Mouse (Mus musculus) liver, embryonic 15.5 days (tissue): Measurements from ENCODE around the gene Pgbd1. TPM values are rescaled to one million over a fixed set of nuclear protein-coding genes. Genes with fewer than 3 reads are reported as not detected.

ENCODE experiments used
- ATAC-seq: fragments of 200-750 bp; cut with Nextera tagmentation; 2 replicates; pipeline ENCODE4 v1.8.0; 2017; ENCODE audit warnings: moderate number of reproducible peaks, mild to moderate bottlenecking, moderate library complexity; ENCODE audit not compliant: insufficient read depth
- H3K27ac ChIP-seq: fragments of 300-500 bp; sonication (generic); replicated peaks from 2 replicates; pipeline ENCODE4 v1.5.1; 2015; ENCODE audit warnings: mild to moderate bottlenecking, inconsistent platforms
- H3K27me3 ChIP-seq: fragments of 300-500 bp; sonication (generic); 2 replicates; pipeline ENCODE4 v1.6.1; 2015; ENCODE audit warnings: mild to moderate bottlenecking, inconsistent platforms
- H3K36me3 ChIP-seq: fragments of 300-500 bp; sonication (generic); replicated peaks from 2 replicates; pipeline ENCODE4 v1.6.1; 2015; ENCODE audit warnings: moderate library complexity, mild to moderate bottlenecking, inconsistent platforms
- H3K4me1 ChIP-seq: fragments of 300-500 bp; sonication (generic); replicated peaks from 2 replicates; pipeline ENCODE4 v1.6.1; 2015; ENCODE audit warnings: inconsistent platforms
- H3K4me2 ChIP-seq: fragments of 300-500 bp; sonication (generic); 2 replicates; pipeline ENCODE4 v1.6.1; 2015; ENCODE audit warnings: moderate library complexity, mild to moderate bottlenecking, inconsistent platforms
- H3K4me3 ChIP-seq: fragments of 300-500 bp; sonication (generic); replicated peaks from 2 replicates; pipeline ENCODE4 v1.5.1; 2015; ENCODE audit warnings: mild to moderate bottlenecking, inconsistent platforms
- H3K9ac ChIP-seq: fragments of 300-500 bp; sonication (generic); 2 replicates; pipeline ENCODE4 v1.6.1; 2015; ENCODE audit warnings: moderate library complexity, mild to moderate bottlenecking, inconsistent platforms
- H3K9me3 ChIP-seq: fragments of 300-500 bp; sonication (generic); replicated peaks from 2 replicates; pipeline ENCODE4 v1.6.1; 2016; ENCODE audit warnings: inconsistent platforms
- WGBS: fragments of 180-500 bp; shearing (Covaris S2); methylation state at CpG from one replicate; pipeline ENCODE4 v1.1.7; 2015; ENCODE audit warnings: mixed read lengths; ENCODE audit not compliant: insufficient replicate concordance; 5-methylcytosine and 5-hydroxymethylcytosine counted together
- polyA plus RNA-seq: library from polyadenylated mRNA; unstranded; fragments of >200 nt; fragmentation: Nextera tagmentation; extraction: Ambion mirVana; gene quantifications from 2 replicates; pipeline ENCODE4 v1.2.1, GENCODE M21; 2015

Gene Pgbd1
- polyA plus RNA-seq, 1 experiment from 2014 or later: 1.2 TPM

GRCm38 (mm10) chr13:21415266-21415665 is 25.6 kb downstream of the Pgbd1 start:
- Histone ChIP-seq H3K9me3 (no peaks in the 10 kb centered on the region), H3K27ac (peak overlapping the region; percentile 95), H3K36me3 (no peaks in the 10 kb centered on the region), H3K9ac (peak overlapping the region; percentile 47; the same call in 1 of the 2 replicates), H3K27me3 (no peaks in the 10 kb centered on the region), H3K4me1 (peaks cover 75% of the 10 kb centered on the region), H3K4me3 (peak overlapping the region; percentile 18; the same call in 1 of the 2 replicates), H3K4me2 (peak overlapping the region; percentile 63)
- peak; percentile 53 for ATAC-seq
- 16% methylated on average over 4 of the region's 4 CpGs for WGBS

DNA sequence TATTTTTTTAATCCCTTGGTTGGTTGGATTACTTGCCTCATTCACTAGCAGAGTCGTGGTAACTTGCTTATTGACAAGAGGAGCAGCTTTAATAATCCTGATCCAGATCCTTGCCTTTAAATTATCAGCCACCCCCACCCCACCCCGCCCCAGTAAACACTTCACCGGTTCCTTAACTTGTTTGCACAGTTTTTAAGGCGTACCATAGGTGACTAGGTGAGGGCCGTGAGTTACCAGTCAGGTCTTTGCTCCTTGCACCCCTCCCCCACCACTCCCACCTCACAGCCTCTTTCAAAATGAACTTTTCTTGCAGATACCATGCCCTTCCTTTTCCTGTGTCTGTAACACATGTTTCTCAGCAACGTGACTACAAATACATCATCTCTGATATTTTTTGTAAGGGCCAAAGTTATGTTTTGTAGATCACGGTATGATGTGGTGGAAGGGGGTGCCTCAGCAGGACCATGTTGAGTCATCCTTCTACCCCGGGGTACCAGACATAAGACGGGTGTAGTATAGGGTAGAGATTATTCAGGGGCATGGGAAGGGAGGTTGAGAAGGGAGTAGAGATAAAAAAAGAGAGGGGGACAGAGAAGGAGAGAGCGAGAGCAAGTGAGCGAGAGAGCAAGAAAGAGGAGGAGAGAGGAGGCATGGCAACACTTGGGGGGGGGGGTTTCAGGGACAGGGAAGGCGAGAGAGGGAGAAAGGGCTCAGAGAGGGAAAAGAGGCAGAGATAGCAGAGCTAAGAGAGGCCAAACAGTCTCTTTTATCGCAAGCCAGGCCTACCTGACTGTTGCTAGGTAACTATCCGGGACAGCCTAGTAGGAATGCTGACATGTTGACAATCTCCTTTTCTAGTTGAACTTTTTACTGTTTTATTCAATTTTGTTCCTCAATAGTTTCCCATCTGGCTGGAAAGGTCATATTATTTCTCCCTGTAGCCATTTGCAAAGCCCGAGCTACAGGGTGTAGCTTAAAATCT is 26.3 kb downstream of the Pgbd1 start:
- H3K9ac ChIP-seq: peak overlapping the region; percentile 47
- H3K27ac ChIP-seq: peak overlapping the region; percentile 95
- H3K36me3 ChIP-seq: no peaks in the 10 kb centered on the region
- peaks cover 69% of the 10 kb centered on the region for H3K4me1 ChIP-seq
- peak; percentile 84 for ATAC-seq
- no peaks in the 10 kb centered on the region for H3K27me3 ChIP-seq
- peak overlapping the region; percentile 63 for H3K4me2 ChIP-seq
- H3K4me3 ChIP-seq: peak overlapping the region; percentile 18
- H3K9me3 ChIP-seq: no peaks in the 10 kb centered on the region
- 27% methylated on average over 15 of the region's 15 CpGs for WGBS

GRCm38 (mm10) chr13:21408805-21409459 is 31.9 kb downstream of the Pgbd1 start:
- peak overlapping the region; percentile 84 for H3K4me2 ChIP-seq
- peak overlapping the region; percentile 59 for H3K4me3 ChIP-seq
- 60% methylated on average over 11 of the region's 11 CpGs for WGBS
- no peaks in the 10 kb centered on the region for H3K36me3 ChIP-seq
- H3K27me3 ChIP-seq: no peaks in the 10 kb centered on the region
- H3K9ac ChIP-seq: peak overlapping the region; percentile 53
- no peaks in the 10 kb centered on the region for H3K9me3 ChIP-seq
- H3K4me1 ChIP-seq: peaks cover 34% of the 10 kb centered on the region
- H3K27ac ChIP-seq: peak overlapping the region; percentile 83
- ATAC-seq: peak; percentile 45

DNA sequence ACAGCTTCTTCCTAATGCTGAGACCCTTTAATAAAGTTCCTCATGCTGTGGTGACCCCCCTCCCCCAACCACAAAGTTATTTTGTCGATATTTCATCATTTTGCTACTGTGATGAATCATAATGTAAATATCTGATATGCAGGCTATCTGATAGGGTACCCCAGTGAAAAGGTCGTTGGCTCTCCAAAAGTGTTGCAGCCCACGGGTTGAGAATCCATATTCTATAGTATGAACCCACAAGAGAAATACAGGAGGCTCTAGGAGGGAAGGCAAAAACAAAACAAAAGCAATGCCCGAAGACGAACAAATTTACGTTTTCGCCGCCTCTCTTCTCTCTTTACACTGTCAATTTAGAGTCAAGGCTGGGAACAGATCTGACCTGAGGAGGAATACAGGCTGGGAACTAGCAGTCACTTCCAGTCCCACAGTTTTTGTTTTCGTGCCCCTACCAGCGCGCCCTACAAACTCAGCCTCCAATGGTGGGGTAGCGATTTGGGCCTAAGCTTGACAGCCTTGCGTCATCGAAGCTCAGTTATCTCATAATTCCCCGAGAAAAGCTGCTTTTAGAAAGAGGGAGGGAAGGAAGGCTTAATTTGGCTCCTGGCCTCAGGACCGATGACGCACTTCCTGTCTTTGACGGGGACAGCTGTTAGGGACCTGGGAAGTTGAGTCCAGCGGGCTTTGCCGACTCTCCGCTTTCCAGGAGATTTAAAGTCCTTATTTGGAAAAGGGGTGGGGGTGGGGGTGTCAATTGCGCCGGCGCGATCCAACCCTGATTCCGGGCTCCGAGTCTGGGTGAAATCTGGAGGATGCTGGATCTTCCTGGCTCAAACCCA is 32.7 kb downstream of the Pgbd1 start:
- Histone ChIP-seq H3K9me3 (no peaks in the 10 kb centered on the region), H3K4me3 (peak overlapping the region; percentile 59), H3K27ac (peak overlapping the region; percentile 83), H3K4me2 (peak overlapping the region; percentile 84), H3K4me1 (peaks cover 28% of the 10 kb centered on the region), H3K36me3 (no peaks in the 10 kb centered on the region), H3K9ac (peak overlapping the region; percentile 53), H3K27me3 (no peaks in the 10 kb centered on the region)
- WGBS: 4% methylated on average over 27 of the region's 27 CpGs
- peak; percentile 82 for ATAC-seq

DNA sequence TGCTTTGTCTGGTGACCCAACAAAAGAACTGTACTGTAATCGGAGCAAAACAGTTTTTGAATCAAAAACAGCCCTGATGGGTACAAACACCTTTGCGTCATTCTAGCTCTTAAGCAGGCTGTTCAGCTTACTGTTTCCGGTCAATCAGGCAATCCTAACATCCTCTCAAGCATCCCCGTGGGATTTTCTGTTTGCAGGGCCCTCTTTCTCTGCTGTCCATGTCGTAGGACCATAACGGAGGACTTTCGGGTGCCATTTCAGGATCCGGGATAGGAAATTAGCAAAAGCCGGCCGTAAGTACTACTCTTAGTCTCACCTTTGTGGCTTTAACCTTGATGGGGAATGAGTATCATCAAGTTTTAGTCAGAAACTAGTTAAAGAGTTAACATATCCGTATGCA is 33.5 kb downstream of the Pgbd1 start:
- no peak overlapping the region for H3K27ac ChIP-seq

GRCm38 (mm10) chr13:21402848-21403247 is 38.0 kb downstream of the Pgbd1 start:
- Histone ChIP-seq H3K4me3 (peak overlapping the region; percentile 94), H3K27ac (peak overlapping the region; percentile 89), H3K9me3 (no peaks in the 10 kb centered on the region), H3K4me2 (peak overlapping the region; percentile 74), H3K4me1 (peaks cover 18% of the 10 kb centered on the region), H3K36me3 (peaks cover 17% of the 10 kb centered on the region), H3K9ac (peak overlapping the region; percentile 91), H3K27me3 (no peaks in the 10 kb centered on the region)
- 0% methylated on average over 2 of the region's 2 CpGs for WGBS
- no peak for ATAC-seq

More for the DNA sequence above, 33.5 kb downstream of the Pgbd1 start:
- Histone ChIP-seq H3K36me3 (no peaks in the 10 kb centered on the region), H3K4me1 (peaks cover 23% of the 10 kb centered on the region), H3K4me2 (peak overlapping the region; percentile 84; the same call in 1 of the 2 replicates), H3K27me3 (no peaks in the 10 kb centered on the region), H3K4me3 (no peak overlapping the region), H3K9me3 (no peaks in the 10 kb centered on the region), H3K9ac (no peak overlapping the region)
- 81% methylated on average over 11 of the region's 11 CpGs for WGBS
- no peak for ATAC-seq

DNA sequence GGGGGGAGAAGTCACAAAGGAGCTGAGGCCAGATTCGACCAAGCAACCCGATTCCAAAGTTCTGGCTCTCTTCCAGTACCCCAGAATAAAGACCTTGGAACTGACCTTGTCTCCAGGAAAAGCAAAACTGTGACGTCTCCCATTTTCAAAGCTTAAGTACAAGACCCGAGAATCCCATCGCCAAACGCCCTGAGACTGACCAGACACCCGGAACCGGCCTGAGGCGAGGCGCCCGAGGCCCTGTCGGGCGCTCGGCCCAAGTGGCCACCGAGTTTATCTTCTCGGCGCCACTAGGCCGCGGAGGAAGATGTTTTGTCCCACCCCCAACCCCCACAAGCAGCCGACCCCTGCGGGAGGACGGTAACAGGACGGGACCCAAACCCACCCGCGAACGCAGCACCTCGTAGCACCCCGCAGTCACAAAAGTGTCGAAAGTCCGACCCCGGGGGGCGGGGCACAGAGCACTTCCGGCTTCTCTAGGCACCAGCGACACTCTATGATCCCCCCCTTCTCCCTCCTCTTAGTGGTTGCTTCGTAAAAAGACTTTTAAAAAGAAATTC is 38.5 kb downstream of the Pgbd1 start, which contains the start of gene Zkscan3:
TSS of gene Zkscan3 (minus strand) at position 469 of the 560 bp plus-strand sequence.
- H3K4me2 ChIP-seq: peak within 1 kb of the TSS; percentile 74
- H3K4me3 ChIP-seq: peak within 1 kb of the TSS; percentile 94
- H3K9me3 ChIP-seq: no peaks in the 10 kb centered on the region
- WGBS: under 1% methylated on average over 35 of the region's 35 CpGs
- peak within 1 kb of the TSS; percentile 89 for H3K27ac ChIP-seq
- peak; percentile 93 for ATAC-seq
- H3K9ac ChIP-seq: peak within 1 kb of the TSS; percentile 91
- peaks cover 15% of the 10 kb centered on the region for H3K4me1 ChIP-seq
- H3K27me3 ChIP-seq: no peaks in the 10 kb centered on the region
- H3K36me3 ChIP-seq: peaks cover 18% of the 10 kb centered on the region

- WGBS: 6% methylated on average over 12 of the region's 12 CpGs
- peak; percentile 47; the same call in 1 of the 2 replicates for ATAC-seq
- H3K36me3 ChIP-seq: peaks cover 24% of the 10 kb centered on the region
- peak overlapping the region; percentile 91 for H3K9ac ChIP-seq
- H3K4me1 ChIP-seq: peaks cover 15% of the 10 kb centered on the region
- peak overlapping the region; percentile 89 for H3K27ac ChIP-seq
- H3K4me2 ChIP-seq: peak overlapping the region; percentile 74
- no peaks in the 10 kb centered on the region for H3K27me3 ChIP-seq
- H3K9me3 ChIP-seq: no peaks in the 10 kb centered on the region
- peak overlapping the region; percentile 94 for H3K4me3 ChIP-seq
These were observed 39.1 kb downstream of the Pgbd1 start for GRCm38 (mm10) chr13:21401636-21402286.

- H3K9me3 ChIP-seq: no peaks in the 10 kb centered on the region
- peak overlapping the region; percentile 94 for H3K4me3 ChIP-seq
- H3K36me3 ChIP-seq: peaks cover 29% of the 10 kb centered on the region
- H3K27ac ChIP-seq: peak overlapping the region; percentile 89
- H3K4me2 ChIP-seq: peak overlapping the region; percentile 74
- H3K4me1 ChIP-seq: peaks cover 15% of the 10 kb centered on the region
- ATAC-seq: no peak
- no peaks in the 10 kb centered on the region for H3K27me3 ChIP-seq
- WGBS: 71% methylated on average over 3 of the region's 3 CpGs
- peak overlapping the region; percentile 91 for H3K9ac ChIP-seq
These were observed 39.7 kb downstream of the Pgbd1 start for GRCm38 (mm10) chr13:21401166-21401565.

- H3K4me3 ChIP-seq: no peak overlapping the region
- no peak overlapping the region for H3K4me2 ChIP-seq
- no peak overlapping the region for H3K9ac ChIP-seq
- H3K4me1 ChIP-seq: peaks cover 11% of the 10 kb centered on the region
- no peaks in the 10 kb centered on the region for H3K9me3 ChIP-seq
- H3K27ac ChIP-seq: no peak overlapping the region
- 75% methylated on average over 2 of the region's 2 CpGs for WGBS
- peaks cover 57% of the 10 kb centered on the region for H3K36me3 ChIP-seq
- no peak for ATAC-seq
- H3K27me3 ChIP-seq: no peaks in the 10 kb centered on the region
These were observed 43.4 kb downstream of the Pgbd1 start for GRCm38 (mm10) chr13:21397486-21397885.
